Mouse (Mus musculus) ZHBTc4 (cell line): ENCODE measurements around the gene Olfr1484.
"Not testable (repeated sequence)": the region's sequence is repeated elsewhere in the genome, so short reads cannot be mapped to it uniquely, and the experiment has no call there.

Experiments used
- DNase-seq: peaks from one replicate; pipeline ENCODE4 v3.0.0-alpha.2; 2011; ENCODE audit warnings: low read depth, low spot score

Gene Olfr1484

GRCm38 (mm10) chr19:13583211-13583610 is at the start of gene Olfr1484:
Gene Olfr1484, plus strand, starts transcription at chr19:13583511.
- no peak for DNase-seq

- not testable (repeated sequence) for DNase-seq
Measured at GRCm38 (mm10) chr19:13617075-13617474, 33.8 kb downstream of the Olfr1484 start, which contains the start of gene Olfr1487. Gene Olfr1487, plus strand, starts transcription at chr19:13617375.

DNA sequence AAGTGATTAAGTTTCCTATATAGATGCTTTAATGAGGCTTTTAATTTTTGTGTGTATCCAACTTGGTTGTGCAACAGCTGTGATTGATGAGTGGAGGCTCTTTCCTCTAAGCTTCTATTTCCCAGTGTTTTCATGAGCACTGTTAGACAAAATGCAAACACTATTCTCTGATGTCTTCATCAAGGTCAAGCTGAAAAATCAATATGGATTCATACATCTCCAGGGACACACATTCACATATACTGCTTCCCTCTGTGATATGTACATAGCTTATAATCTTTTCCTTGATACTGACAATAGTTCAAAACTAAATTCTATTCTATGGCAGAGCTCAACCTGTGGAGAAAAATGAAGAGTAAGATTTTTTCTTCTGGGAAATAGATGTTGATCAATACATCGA is 48.0 kb downstream of the Olfr1484 start, which contains the start of gene Olfr1489:
Olfr1489 (plus strand) TSS at position 301 of the 400 bp plus-strand sequence.
- DNase-seq: no peak
